Mouse (Mus musculus): ENCODE measurements around the gene Fuz. TPM values are rescaled to one million over a fixed set of nuclear protein-coding genes. Genes with fewer than 3 reads are reported as not detected.

The Fuz gene
- total RNA-seq, 1 experiment from 2014 or later, result 39.8 TPM

Other genes starting within 250 kb of the Fuz start
- gene Myh14, start 225.2 kb upstream of the Fuz start, total RNA-seq (2017), result 0.10 and 0.38 TPM in 2 replicates
- gene Izumo2, start 187.3 kb upstream of the Fuz start, total RNA-seq (2017), result not detected in 2 replicates
- gene Vrk3, start 147.7 kb upstream of the Fuz start, total RNA-seq (2017), result 67.1 and 70.6 TPM in 2 replicates
- 3.5 and 3.9 TPM in 2 replicates for gene Zfp473, start 145.0 kb upstream of the Fuz start, total RNA-seq (2017)
- 96.9 and 114 TPM in 2 replicates for gene Nup62, start 80.0 kb upstream of the Fuz start, total RNA-seq (2017)
- gene Il4i1, start 79.7 kb upstream of the Fuz start, total RNA-seq (2017), result 1.3 TPM in 1 of 2 replicates, not detected in the other
- gene Atf5, start 79.4 kb upstream of the Fuz start, total RNA-seq (2017), result 3.1 and 3.3 TPM in 2 replicates
- gene Akt1s1, start 47.1 kb upstream of the Fuz start, total RNA-seq (2017), result 32.6 and 38.0 TPM in 2 replicates
- gene Tbc1d17, start 47.0 kb upstream of the Fuz start, total RNA-seq (2017), result 21.6 and 29.3 TPM in 2 replicates
- gene Pnkp, start 38.9 kb upstream of the Fuz start, total RNA-seq (2017), result 27.8 and 30.0 TPM in 2 replicates
- gene Ptov1, start 26.3 kb upstream of the Fuz start, total RNA-seq (2017), result 41.8 and 54.1 TPM in 2 replicates
- 6.7 and 11.8 TPM in 2 replicates for gene Med25, start 3.4 kb upstream of the Fuz start, total RNA-seq (2017)
- gene Ap2a1, start 33.4 kb downstream of the Fuz start, total RNA-seq (2017), result 12.4 and 25.5 TPM in 2 replicates
- not detected in 2 replicates for gene Tsks, start 47.1 kb downstream of the Fuz start, total RNA-seq (2017)
- 0.20 TPM in 1 of 2 replicates, not detected in the other for gene Cpt1c, start 78.8 kb downstream of the Fuz start, total RNA-seq (2017)
- 156 and 185 TPM in 2 replicates for gene Prmt1, start 90.5 kb downstream of the Fuz start, total RNA-seq (2017)
- gene Irf3, start 101.6 kb downstream of the Fuz start, total RNA-seq (2017), result 75.7 and 137 TPM in 2 replicates
- gene Bcl2l12, start 102.6 kb downstream of the Fuz start, total RNA-seq (2017), result 19.8 and 35.1 TPM in 2 replicates
- gene Scaf1, start 120.3 kb downstream of the Fuz start, total RNA-seq (2017), result 11.3 and 13.8 TPM in 2 replicates
- 1.9 and 9.0 TPM in 2 replicates for gene Rras, start 121.9 kb downstream of the Fuz start, total RNA-seq (2017)
- gene Prr12, start 156.8 kb downstream of the Fuz start, total RNA-seq (2017), result 3.9 and 4.6 TPM in 2 replicates
- 56.2 and 72.8 TPM in 2 replicates for gene Nosip, start 166.3 kb downstream of the Fuz start, total RNA-seq (2017)
- 6.6 and 6.7 TPM in 2 replicates for gene Prrg2, start 166.6 kb downstream of the Fuz start, total RNA-seq (2017)
- 41.8 and 52.6 TPM in 2 replicates for gene Rcn3, start 196.1 kb downstream of the Fuz start, total RNA-seq (2017)
- 15.3 and 23.1 TPM in 2 replicates for gene Fcgrt, start 207.8 kb downstream of the Fuz start, total RNA-seq (2017)
- 1,545 and 1,649 TPM in 2 replicates for gene Rps11, start 228.4 kb downstream of the Fuz start, total RNA-seq (2017)
- gene Rpl13a, start 232.7 kb downstream of the Fuz start, total RNA-seq (2017), result 3,499 and 4,043 TPM in 2 replicates
- 0.35 and 0.56 TPM in 2 replicates for gene Gm45713, start 240.2 kb downstream of the Fuz start, total RNA-seq (2017)
- 15.7 and 18.9 TPM in 2 replicates for gene Flt3l, start 240.4 kb downstream of the Fuz start, total RNA-seq (2017)